ENCODE assay signal across 8 mouse cellular contexts in the genomic region with DNA sequence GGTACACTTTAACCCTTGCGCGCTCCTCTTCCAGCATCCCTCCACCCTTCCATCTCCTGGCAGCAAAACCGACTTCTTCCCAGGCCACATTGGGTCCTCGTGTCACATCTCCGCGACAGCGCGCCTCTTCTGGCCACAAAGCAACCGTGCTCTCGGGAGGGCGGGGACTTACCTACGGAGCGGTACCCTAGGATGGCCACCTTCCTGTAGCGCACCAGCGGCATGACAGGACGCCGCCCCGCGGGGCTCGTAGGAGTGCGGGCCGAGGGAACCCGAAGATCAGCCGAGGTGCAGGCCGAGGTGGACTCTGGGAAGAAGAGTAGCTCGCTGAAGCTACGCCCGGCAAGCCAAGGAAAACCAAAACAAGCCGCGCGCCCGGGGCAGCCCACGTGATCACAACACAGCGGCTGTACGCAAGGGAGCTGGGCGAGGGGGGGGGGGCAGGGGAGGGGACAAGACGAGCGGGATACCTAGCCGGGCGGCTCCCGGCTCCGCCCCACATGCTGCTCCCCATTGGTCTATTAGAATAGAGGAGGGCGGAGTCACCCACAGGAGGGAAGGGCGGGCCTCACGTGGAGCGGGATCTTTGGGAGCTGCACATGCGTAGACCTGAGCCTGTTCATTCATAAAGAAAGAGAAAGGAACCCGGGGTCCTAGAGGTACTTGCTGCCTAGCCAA. TPM values are rescaled to one million over a fixed set of nuclear protein-coding genes. Genes with fewer than 3 reads are reported as not detected.
DNase-seq lines count a peak whose midpoint lies in the region; ATAC-seq and TF ChIP-seq lines count a peak whose summit lies in the region.

No protein-coding gene starts in this region.

- H3K4me2 ChIP-seq in heart, embryonic 14.5 days (ENCODE audit: low read length): peak overlapping the region; percentile 81
- H3K4me2 ChIP-seq in liver, embryonic 14.5 days (ENCODE audit: low read depth): peak overlapping the region; percentile 95
- peak overlapping the region; percentile 87 for H3K4me2 ChIP-seq in neural tube, embryonic 11.5 days (ENCODE audit: low read depth)
- peak overlapping the region; percentile 76 for H3K4me2 ChIP-seq in stomach, postnatal 0 days (replicated peaks; ENCODE audit: low read depth)

- H3K36me3 ChIP-seq in heart, embryonic 14.5 days (ENCODE audit: control insufficient read depth, insufficient read depth, low read length): 0 out of 2 replicates have a peak, but pooled peaks cover 3% of the 10 kb centered on the region
- no peaks in the 10 kb centered on the region for H3K36me3 ChIP-seq in liver, embryonic 14.5 days (replicated peaks; ENCODE audit: control insufficient read depth, insufficient read depth, low read depth)
- H3K36me3 ChIP-seq in neural tube, embryonic 11.5 days (ENCODE audit: control insufficient read depth, insufficient read depth, low read length): no peaks in the 10 kb centered on the region; the same call in 1 of the 2 replicates
- no peaks in the 10 kb centered on the region for H3K36me3 ChIP-seq in stomach, postnatal 0 days (ENCODE audit: control insufficient read depth, insufficient read depth, low read length)

- DNase-seq in CD8-positive naive resting alpha-beta T cell, adult 2 months (ENCODE audit: low read depth in 2 of 2, low spot score in 2 of 2): peak; percentile 88 to 90
- DNase-seq in c-Kit-negative CD71-positive TER-119-positive erythroid progenitor cells, embryonic 14.5 days (ENCODE audit: low read depth, low spot score): peak; percentile 88
- peak; percentile 73 for DNase-seq in fibroblast of lung, adult 2 months (ENCODE audit: low read depth)
- DNase-seq in kidney, postnatal 25 days: peak; percentile 95 to 98
- peak; percentile 93 to 95 (median 94) for DNase-seq in liver, embryonic 14.5 days (ENCODE audit: low read depth in 3 of 3, low spot score in 3 of 3)
- DNase-seq in neural tube, embryonic 11.5 days (ENCODE audit: low spot score): peak; percentile 97
- peak; percentile 97 for DNase-seq in stomach, postnatal 0 days (ENCODE audit: low spot score)

- H3K4me3 ChIP-seq in heart, embryonic 14.5 days (ENCODE audit: control insufficient read depth in 1 of 2, insufficient read depth in 1 of 2, low read depth in 1 of 2, low read length in 2 of 2): peak overlapping the region; percentile 70 to 96
- H3K4me3 ChIP-seq in liver, embryonic 14.5 days (ENCODE audit: insufficient read depth in 1 of 2, low read depth in 2 of 2, low read length in 2 of 2): peak overlapping the region; percentile 63 to 77
- peak overlapping the region; percentile 67 for H3K4me3 ChIP-seq in neural tube, embryonic 11.5 days (ENCODE audit: low read depth, low read length)
- peak overlapping the region; percentile 60 for H3K4me3 ChIP-seq in stomach, postnatal 0 days (ENCODE audit: low read depth, low read length)

- peak overlapping the region; percentile 74 for H3K9ac ChIP-seq in heart, embryonic 14.5 days (ENCODE audit: low read length)
- peak overlapping the region; percentile 72 for H3K9ac ChIP-seq in liver, embryonic 14.5 days (replicated peaks)
- H3K9ac ChIP-seq in neural tube, embryonic 11.5 days (ENCODE audit: low read length): peak overlapping the region; percentile 68
- peak overlapping the region; percentile 66 for H3K9ac ChIP-seq in stomach, postnatal 0 days (ENCODE audit: low read length)

- TF ChIP-seq EP300 in liver, embryonic 14.5 days (IDR thresholded peaks at IDR 0.05; ENCODE audit: low read depth): no peak
- TF ChIP-seq EP300 in stomach, postnatal 0 days (optimal IDR thresholded peaks at IDR 0.05): no peak

- WGBS in heart, embryonic 14.5 days: under 1% methylated on average over 45 of the region's 48 CpGs
- WGBS in liver, embryonic 14.5 days (ENCODE audit: insufficient replicate concordance): under 1% methylated on average over 45 of the region's 48 CpGs
- under 1% methylated on average over 46 of the region's 48 CpGs for WGBS in neural tube, embryonic 11.5 days
- WGBS in stomach, postnatal 0 days: under 1% methylated on average over 42 of the region's 48 CpGs

- H3K4me1 ChIP-seq in heart, embryonic 14.5 days (ENCODE audit: control insufficient read depth in 2 of 2, insufficient read depth in 2 of 2, low read length in 2 of 2): peaks cover 4 to 5% of the 10 kb centered on the region in 2 experiments; a peak in 3 of 4 replicates
- H3K4me1 ChIP-seq in liver, embryonic 14.5 days (replicated peaks; ENCODE audit: control insufficient read depth in 2 of 2, insufficient read depth in 2 of 2, low read length in 1 of 2): peaks cover 11 to 15% of the 10 kb centered on the region in 2 experiments
- peaks cover 6% of the 10 kb centered on the region; the same call in 1 of the 2 replicates for H3K4me1 ChIP-seq in neural tube, embryonic 11.5 days (ENCODE audit: control insufficient read depth, insufficient read depth, low read length)
- H3K4me1 ChIP-seq in stomach, postnatal 0 days (replicated peaks; ENCODE audit: control insufficient read depth, insufficient read depth): 0 out of 2 replicates have a peak, but pooled peaks cover 3% of the 10 kb centered on the region

- H3K27ac ChIP-seq in heart, embryonic 14.5 days (replicated peaks in 1 of 2; ENCODE audit: control insufficient read depth in 1 of 2, insufficient read depth in 1 of 2, low read depth in 2 of 2, low read length in 2 of 2): peak overlapping the region; percentile 45 to 63
- peak overlapping the region; percentile 79 for H3K27ac ChIP-seq in liver, embryonic 14.5 days
- peak overlapping the region; percentile 78 for H3K27ac ChIP-seq in neural tube, embryonic 11.5 days (ENCODE audit: low read depth, low read length)
- H3K27ac ChIP-seq in stomach, postnatal 0 days (replicated peaks): peak overlapping the region; percentile 78

- H3K27me3 ChIP-seq in heart, embryonic 14.5 days (ENCODE audit: control insufficient read depth, insufficient read depth, low read length): no peaks in the 10 kb centered on the region
- H3K27me3 ChIP-seq in liver, embryonic 14.5 days (ENCODE audit: control insufficient read depth, insufficient read depth, low read length): no peaks in the 10 kb centered on the region
- H3K27me3 ChIP-seq in neural tube, embryonic 11.5 days (ENCODE audit: control insufficient read depth, insufficient read depth, low read length): no peaks in the 10 kb centered on the region
- no peaks in the 10 kb centered on the region for H3K27me3 ChIP-seq in stomach, postnatal 0 days (ENCODE audit: control insufficient read depth, insufficient read depth, low read length)

- H3K9me3 ChIP-seq in heart, embryonic 14.5 days (ENCODE audit: control insufficient read depth, low read length): no peaks in the 10 kb centered on the region
- H3K9me3 ChIP-seq in liver, embryonic 14.5 days (ENCODE audit: control insufficient read depth, low read length): no peaks in the 10 kb centered on the region
- no peaks in the 10 kb centered on the region for H3K9me3 ChIP-seq in neural tube, embryonic 11.5 days (ENCODE audit: control insufficient read depth, low read length)
- H3K9me3 ChIP-seq in stomach, postnatal 0 days (ENCODE audit: control insufficient read depth, low read length): no peaks in the 10 kb centered on the region

- TF ChIP-seq CTCF in liver, embryonic 14.5 days (IDR thresholded peaks at IDR 0.05; ENCODE audit: low read depth): peak; percentile 75
- TF ChIP-seq CTCF in stomach, postnatal 0 days (IDR thresholded peaks at IDR 0.05; ENCODE audit: low read depth): peak; percentile 58

- ATAC-seq in heart, embryonic 14.5 days (ENCODE audit: insufficient number of reproducible peaks, insufficient read depth, low FRiP score, low read depth): peak; percentile 98
- ATAC-seq in liver, embryonic 14.5 days (ENCODE audit: insufficient read depth): peak; percentile 98
- peak; percentile 96 for ATAC-seq in neural tube, embryonic 11.5 days (ENCODE audit: insufficient read depth, low FRiP score, low TSS enrichment)
- peak; percentile 96 for ATAC-seq in stomach, postnatal 0 days (ENCODE audit: low FRiP score, low TSS enrichment)

RNA-seq across cellular contexts. Expression of a gene that starts 10.1 kb away (rescaled TPM):
- 12.7 and 13.0 TPM in 2 replicates for polyA plus RNA-seq in heart, embryonic 14.5 days (2014; fragmentation: Nextera tagmentation; extraction: Ambion mirVana)
- polyA plus RNA-seq in liver, embryonic 14.5 days (2012; rRNA removed): 4.3 and 5.7 TPM in 2 replicates
- polyA plus RNA-seq in liver, embryonic 14.5 days (2014; fragmentation: Nextera tagmentation; extraction: Ambion mirVana): 3.9 and 4.3 TPM in 2 replicates
- polyA plus RNA-seq in neural tube, embryonic 11.5 days (2014; fragmentation: Nextera tagmentation; extraction: Ambion mirVana): 14.7 and 16.3 TPM in 2 replicates
- polyA plus RNA-seq in stomach, postnatal 0 days (2015; fragmentation: Nextera tagmentation; extraction: Ambion mirVana): 5.1 TPM in 2 replicates

RNA-seq across cellular contexts. Expression of a gene that starts 13.2 kb away (rescaled TPM):
- polyA plus RNA-seq in heart, embryonic 14.5 days (2014; fragmentation: Nextera tagmentation; extraction: Ambion mirVana): 4.0 and 4.9 TPM in 2 replicates
- polyA plus RNA-seq in liver, embryonic 14.5 days (2012; rRNA removed): 2.3 and 2.5 TPM in 2 replicates
- 2.9 and 3.2 TPM in 2 replicates for polyA plus RNA-seq in liver, embryonic 14.5 days (2014; fragmentation: Nextera tagmentation; extraction: Ambion mirVana)
- polyA plus RNA-seq in neural tube, embryonic 11.5 days (2014; fragmentation: Nextera tagmentation; extraction: Ambion mirVana): 18.9 and 19.8 TPM in 2 replicates
- polyA plus RNA-seq in stomach, postnatal 0 days (2015; fragmentation: Nextera tagmentation; extraction: Ambion mirVana): 3.9 and 4.1 TPM in 2 replicates

RNA-seq across cellular contexts. Expression of a gene that starts 17.2 kb away (rescaled TPM):
- polyA plus RNA-seq in heart, embryonic 14.5 days (2014; fragmentation: Nextera tagmentation; extraction: Ambion mirVana): 0.93 and 1.1 TPM in 2 replicates
- 0.04 and 0.08 TPM in 2 replicates for polyA plus RNA-seq in liver, embryonic 14.5 days (2012; rRNA removed)
- 0.09 TPM in 1 of 2 replicates, not detected in the other for polyA plus RNA-seq in liver, embryonic 14.5 days (2014; fragmentation: Nextera tagmentation; extraction: Ambion mirVana)
- 0.44 and 2.3 TPM in 2 replicates for polyA plus RNA-seq in neural tube, embryonic 11.5 days (2014; fragmentation: Nextera tagmentation; extraction: Ambion mirVana)
- polyA plus RNA-seq in stomach, postnatal 0 days (2015; fragmentation: Nextera tagmentation; extraction: Ambion mirVana): 0.89 and 1.1 TPM in 2 replicates

RNA-seq across cellular contexts. Expression of a gene that starts 36.9 kb away (rescaled TPM):
- polyA plus RNA-seq in heart, embryonic 14.5 days (2014; fragmentation: Nextera tagmentation; extraction: Ambion mirVana): 3.5 and 5.7 TPM in 2 replicates
- 4.5 and 7.1 TPM in 2 replicates for polyA plus RNA-seq in liver, embryonic 14.5 days (2012; rRNA removed)
- 0.34 and 0.70 TPM in 2 replicates for polyA plus RNA-seq in liver, embryonic 14.5 days (2014; fragmentation: Nextera tagmentation; extraction: Ambion mirVana)
- polyA plus RNA-seq in neural tube, embryonic 11.5 days (2014; fragmentation: Nextera tagmentation; extraction: Ambion mirVana): 7.1 and 8.9 TPM in 2 replicates
- polyA plus RNA-seq in stomach, postnatal 0 days (2015; fragmentation: Nextera tagmentation; extraction: Ambion mirVana): 7.7 and 9.4 TPM in 2 replicates

RNA-seq across cellular contexts. Expression of a gene that starts 49.8 kb away (rescaled TPM):
- 82.0 and 85.5 TPM in 2 replicates for polyA plus RNA-seq in heart, embryonic 14.5 days (2014; fragmentation: Nextera tagmentation; extraction: Ambion mirVana)
- 77.4 and 83.3 TPM in 2 replicates for polyA plus RNA-seq in liver, embryonic 14.5 days (2012; rRNA removed)
- polyA plus RNA-seq in liver, embryonic 14.5 days (2014; fragmentation: Nextera tagmentation; extraction: Ambion mirVana): 78.3 and 85.3 TPM in 2 replicates
- 73.1 and 74.0 TPM in 2 replicates for polyA plus RNA-seq in neural tube, embryonic 11.5 days (2014; fragmentation: Nextera tagmentation; extraction: Ambion mirVana)
- polyA plus RNA-seq in stomach, postnatal 0 days (2015; fragmentation: Nextera tagmentation; extraction: Ambion mirVana): 56.2 TPM in 2 replicates

Comparison
In these comparisons a context has a peak if more than half of its experiments do, and no peak if none do; other contexts are left out.
1. Peak in every context shown above with its lines: DNase-seq, ATAC-seq, H3K4me3 ChIP-seq and H3K27ac ChIP-seq.